Mouse (Mus musculus): ENCODE results near the gene Gpr33. TPM values are rescaled to one million over a fixed set of nuclear protein-coding genes. Genes with fewer than 3 reads are reported as not detected.

Gpr33 gene
- polyA plus RNA-seq, 1 experiment from 2014 or later, result not detected

- H3K9ac ChIP-seq, result no peak overlapping the region
- H3K4me2 ChIP-seq, result no peak overlapping the region
- no peaks in the 10 kb centered on the region for H3K27me3 ChIP-seq
- ATAC-seq (ENCODE audit: insufficient read depth), result no peak
- no peaks in the 10 kb centered on the region for H3K36me3 ChIP-seq (replicated peaks)
- peaks cover 15% of the 10 kb centered on the region for H3K4me1 ChIP-seq (replicated peaks)
- H3K9me3 ChIP-seq (replicated peaks), result no peaks in the 10 kb centered on the region
- no peak overlapping the region for H3K4me3 ChIP-seq (replicated peaks)
- 64% methylated on average over 15 of the region's 15 CpGs for WGBS (ENCODE audit: insufficient replicate concordance)
- H3K27ac ChIP-seq (replicated peaks), result no peak overlapping the region
These were observed 17.8 kb downstream of the Gpr33 start for GRCm38 (mm10) chr12:52009928-52010629.

DNA sequence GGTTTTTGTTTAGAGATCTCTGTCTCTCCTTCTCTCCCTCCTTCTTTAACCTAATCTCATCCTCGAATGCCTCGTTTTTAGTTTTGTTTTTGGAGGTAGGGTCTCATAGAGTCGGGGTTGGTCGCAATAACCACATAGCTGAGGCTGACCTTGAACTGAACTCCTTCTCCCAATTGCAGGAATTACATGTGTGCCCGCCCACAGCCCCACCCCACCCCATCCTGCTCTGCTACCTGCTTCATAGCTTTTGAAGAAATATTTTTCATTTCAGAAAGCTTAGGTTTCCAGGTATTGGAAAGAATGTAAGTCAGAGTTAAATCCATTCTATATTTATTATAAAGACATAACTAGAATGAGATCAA lies 21.2 kb downstream of the Gpr33 start:
- H3K27ac ChIP-seq (replicated peaks), result peak overlapping the region; percentile 1; the same call in 1 of the 2 replicates

DNA sequence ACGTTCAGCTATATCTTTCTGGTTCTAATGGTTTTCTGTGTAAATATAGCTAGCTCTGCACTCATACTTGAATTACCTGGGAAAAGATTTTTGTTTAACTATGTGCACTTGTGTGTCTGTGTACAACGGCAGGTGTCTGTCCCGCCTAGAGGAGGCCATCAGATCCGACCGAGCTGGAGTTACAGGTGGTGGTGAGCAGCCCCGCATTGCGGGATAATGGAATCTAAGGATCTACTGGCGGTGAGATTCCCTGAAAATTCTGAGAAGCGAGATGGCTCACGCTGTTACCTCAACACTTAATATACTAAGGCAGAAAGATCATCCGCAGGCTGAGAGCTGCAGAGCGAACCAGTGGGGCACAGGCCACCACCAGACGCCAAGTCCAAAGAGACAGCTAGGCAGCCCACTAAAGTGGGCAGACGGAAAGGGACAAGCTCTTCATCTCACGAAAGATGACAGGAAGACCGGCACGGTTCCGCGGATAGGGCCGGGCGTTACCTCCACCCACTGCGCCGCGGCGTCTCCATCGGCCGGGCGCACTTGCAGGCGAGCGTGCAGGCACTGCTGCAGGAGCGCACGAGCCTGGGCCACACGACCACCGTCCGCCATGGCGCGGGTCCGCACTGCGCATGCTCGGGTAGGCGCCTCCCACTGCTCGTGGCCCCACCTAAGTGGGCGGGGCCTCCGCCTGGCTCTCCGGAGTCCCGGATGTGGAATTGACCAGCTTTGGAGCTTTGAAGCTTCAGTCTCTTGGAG lies 21.8 kb downstream of the Gpr33 start, which contains the start of gene Dtd2:
TSS of gene Dtd2 (minus strand) at position 625 of the 756 bp plus-strand sequence.
- peak; percentile 88 for ATAC-seq (ENCODE audit: insufficient read depth)
- Histone ChIP-seq H3K4me1 (replicated peaks) (peaks cover 21% of the 10 kb centered on the region), H3K9me3 (replicated peaks) (no peaks in the 10 kb centered on the region), H3K27me3 (no peaks in the 10 kb centered on the region), H3K9ac (peak within 1 kb of the TSS; percentile 82), H3K4me2 (peak within 1 kb of the TSS; percentile 83), H3K36me3 (replicated peaks) (no peaks in the 10 kb centered on the region), H3K4me3 (replicated peaks) (peak within 1 kb of the TSS; percentile 88), H3K27ac (replicated peaks) (peak within 1 kb of the TSS; percentile 78)
- 2% methylated on average over 46 of the region's 46 CpGs for WGBS (ENCODE audit: insufficient replicate concordance)

More for the DNA sequence above, 21.2 kb downstream of the Gpr33 start:
- peak overlapping the region; percentile 83 for H3K4me2 ChIP-seq
- H3K9me3 ChIP-seq (replicated peaks), result no peaks in the 10 kb centered on the region
- peak; percentile 11; the same call in 1 of the 2 replicates for ATAC-seq (ENCODE audit: insufficient read depth)
- 34% methylated on average over 5 of the region's 5 CpGs for WGBS (ENCODE audit: insufficient replicate concordance)
- no peaks in the 10 kb centered on the region for H3K27me3 ChIP-seq
- peak overlapping the region; percentile 88 for H3K4me3 ChIP-seq (replicated peaks)
- H3K9ac ChIP-seq, result peak overlapping the region; percentile 82
- peaks cover 21% of the 10 kb centered on the region for H3K4me1 ChIP-seq (replicated peaks)
- no peaks in the 10 kb centered on the region for H3K36me3 ChIP-seq (replicated peaks)

- WGBS (ENCODE audit: insufficient replicate concordance), result 89% methylated on average over 3 of the region's 3 CpGs
- no peak overlapping the region for H3K27ac ChIP-seq (replicated peaks)
- peaks cover 15% of the 10 kb centered on the region for H3K36me3 ChIP-seq (replicated peaks)
- H3K9me3 ChIP-seq (replicated peaks), result no peaks in the 10 kb centered on the region
- no peak overlapping the region for H3K4me2 ChIP-seq
- no peak overlapping the region for H3K9ac ChIP-seq
- H3K27me3 ChIP-seq, result no peaks in the 10 kb centered on the region
- H3K4me3 ChIP-seq (replicated peaks), result no peak overlapping the region
- H3K4me1 ChIP-seq (replicated peaks), result peaks cover 30% of the 10 kb centered on the region
- ATAC-seq (ENCODE audit: insufficient read depth), result no peak
These were observed 25.1 kb downstream of the Gpr33 start for GRCm38 (mm10) chr12:52002746-52003145.

DNA sequence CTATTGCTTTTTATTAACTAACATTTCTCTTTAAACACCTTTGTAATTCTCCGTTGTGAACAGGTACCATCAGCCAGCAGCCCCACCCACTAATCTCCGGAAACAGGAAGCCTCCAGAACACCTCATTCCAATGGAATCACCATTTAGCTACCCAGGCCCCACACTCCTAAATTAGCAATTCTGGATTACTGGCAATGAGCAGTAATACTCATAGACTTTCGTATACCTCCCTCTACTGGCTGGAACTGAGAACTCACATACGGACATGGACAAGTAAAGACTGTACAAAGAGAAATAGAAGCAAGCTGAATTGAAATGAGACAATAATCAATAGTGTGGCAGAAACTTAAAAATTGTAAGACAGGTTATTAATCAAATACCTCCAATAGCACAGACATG lies 26.3 kb downstream of the Gpr33 start:
- Histone ChIP-seq H3K4me3 (replicated peaks) (no peak overlapping the region), H3K36me3 (replicated peaks) (peaks cover 15% of the 10 kb centered on the region), H3K4me2 (no peak overlapping the region), H3K4me1 (replicated peaks) (peaks cover 27% of the 10 kb centered on the region), H3K9me3 (replicated peaks) (no peaks in the 10 kb centered on the region), H3K9ac (no peak overlapping the region), H3K27ac (replicated peaks) (no peak overlapping the region), H3K27me3 (no peaks in the 10 kb centered on the region)
- ATAC-seq (ENCODE audit: insufficient read depth), result no peak
- whole genome bisulfite sequencing (ENCODE audit: insufficient replicate concordance), result 23% methylated on average over 4 of the region's 4 CpGs

DNA sequence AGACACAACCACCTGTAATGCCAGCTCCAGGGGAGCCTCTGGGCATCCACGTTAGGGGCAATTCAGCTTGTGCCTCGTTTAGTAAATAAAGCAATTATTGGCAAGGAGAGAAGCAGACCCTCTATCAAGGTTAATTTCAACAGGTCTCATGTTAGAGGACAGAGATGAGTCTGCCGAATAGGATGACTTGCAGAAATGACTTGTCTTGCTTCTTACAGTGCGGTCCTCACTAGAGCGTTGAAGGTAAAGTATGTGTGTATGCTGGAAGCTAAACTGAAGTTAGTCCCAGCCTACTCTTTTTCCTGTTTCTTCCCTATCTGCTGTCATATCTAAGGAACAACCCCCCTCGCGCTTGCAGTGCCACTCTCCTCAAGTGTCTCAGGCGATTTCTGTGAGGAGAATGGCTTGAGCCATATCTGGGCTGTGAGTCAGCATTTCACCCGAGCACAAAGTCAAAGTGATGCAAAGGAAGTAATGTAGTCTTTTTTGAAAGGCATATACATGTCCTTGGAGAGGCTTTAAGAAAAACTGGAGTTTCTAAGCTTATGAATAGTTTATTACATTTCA lies 29.4 kb downstream of the Gpr33 start:
- Histone ChIP-seq H3K4me1 (replicated peaks) (peaks cover 10% of the 10 kb centered on the region), H3K27me3 (no peaks in the 10 kb centered on the region), H3K27ac (replicated peaks) (peak overlapping the region; percentile 15), H3K4me3 (replicated peaks) (no peak overlapping the region), H3K9ac (no peak overlapping the region), H3K9me3 (replicated peaks) (no peaks in the 10 kb centered on the region), H3K4me2 (peak overlapping the region; percentile 33), H3K36me3 (replicated peaks) (peaks cover 34% of the 10 kb centered on the region)
- ATAC-seq (ENCODE audit: insufficient read depth), result peak; percentile 65
- WGBS (ENCODE audit: insufficient replicate concordance), result 31% methylated on average over 9 of the region's 9 CpGs

- no peak overlapping the region for H3K4me2 ChIP-seq
- no peak overlapping the region for H3K27ac ChIP-seq (replicated peaks)
- no peaks in the 10 kb centered on the region for H3K9me3 ChIP-seq (replicated peaks)
- H3K4me1 ChIP-seq (replicated peaks), result peaks cover 10% of the 10 kb centered on the region
- no peak overlapping the region for H3K9ac ChIP-seq
- H3K27me3 ChIP-seq, result no peaks in the 10 kb centered on the region
- ATAC-seq (ENCODE audit: insufficient read depth), result no peak
- H3K4me3 ChIP-seq (replicated peaks), result no peak overlapping the region
- WGBS (ENCODE audit: insufficient replicate concordance), result 74% methylated on average over 1 of the region's 1 CpGs
- H3K36me3 ChIP-seq (replicated peaks), result peaks cover 34% of the 10 kb centered on the region
These were observed 31.9 kb downstream of the Gpr33 start for GRCm38 (mm10) chr12:51995738-51996536.

DNA sequence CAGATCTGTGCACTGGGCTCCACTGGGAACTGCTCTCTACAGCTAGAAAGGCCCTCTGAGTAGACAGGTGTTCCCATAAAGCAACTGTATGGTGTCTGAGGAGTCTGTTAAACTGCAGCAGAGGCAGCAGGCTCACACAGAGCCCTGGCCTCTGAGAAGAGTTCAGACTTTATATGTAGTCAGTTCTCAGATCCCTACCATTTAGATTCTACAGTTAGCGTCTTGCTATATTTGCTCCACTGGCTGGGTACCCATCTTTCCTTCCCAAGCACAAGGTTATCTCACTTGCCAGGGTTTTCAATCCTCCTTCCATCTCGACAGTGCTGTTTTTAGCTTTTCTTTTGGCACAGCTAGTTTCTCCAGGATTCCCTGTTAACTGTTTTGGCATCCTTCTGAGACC lies 37.2 kb downstream of the Gpr33 start:
- WGBS (ENCODE audit: insufficient replicate concordance), result 63% methylated on average over 2 of the region's 2 CpGs
- no peak for ATAC-seq (ENCODE audit: insufficient read depth)

GRCm38 (mm10) chr12:51988536-51988935 lies 39.3 kb downstream of the Gpr33 start:
- H3K4me3 ChIP-seq (replicated peaks), result no peak overlapping the region
- ATAC-seq (ENCODE audit: insufficient read depth), result no peak

More for the DNA sequence above, 37.2 kb downstream of the Gpr33 start:
- Histone ChIP-seq H3K27me3 (no peaks in the 10 kb centered on the region), H3K9ac (no peak overlapping the region), H3K4me3 (replicated peaks) (no peak overlapping the region), H3K27ac (replicated peaks) (no peak overlapping the region), H3K4me1 (replicated peaks) (no peaks in the 10 kb centered on the region), H3K36me3 (replicated peaks) (peaks cover 17% of the 10 kb centered on the region), H3K9me3 (replicated peaks) (no peaks in the 10 kb centered on the region), H3K4me2 (no peak overlapping the region)

GRCm38 (mm10) chr12:51985826-51986225 lies 42.0 kb downstream of the Gpr33 start:
- H3K9me3 ChIP-seq (replicated peaks), result no peaks in the 10 kb centered on the region
- H3K36me3 ChIP-seq (replicated peaks), result no peaks in the 10 kb centered on the region
- ATAC-seq (ENCODE audit: insufficient read depth), result no peak
- no peak overlapping the region for H3K27ac ChIP-seq (replicated peaks)
- WGBS (ENCODE audit: insufficient replicate concordance), result 52% methylated on average over 4 of the region's 4 CpGs
- H3K4me2 ChIP-seq, result no peak overlapping the region
- H3K27me3 ChIP-seq, result no peaks in the 10 kb centered on the region
- H3K4me1 ChIP-seq (replicated peaks), result no peaks in the 10 kb centered on the region
- H3K4me3 ChIP-seq (replicated peaks), result no peak overlapping the region
- no peak overlapping the region for H3K9ac ChIP-seq

More at GRCm38 (mm10) chr12:51988536-51988935, 39.3 kb downstream of the Gpr33 start:
- Histone ChIP-seq H3K27me3 (no peaks in the 10 kb centered on the region), H3K36me3 (replicated peaks) (no peaks in the 10 kb centered on the region), H3K27ac (replicated peaks) (no peak overlapping the region), H3K9me3 (replicated peaks) (no peaks in the 10 kb centered on the region), H3K4me1 (replicated peaks) (no peaks in the 10 kb centered on the region), H3K4me2 (no peak overlapping the region), H3K9ac (no peak overlapping the region)
- WGBS (ENCODE audit: insufficient replicate concordance), result 65% methylated on average over 5 of the region's 5 CpGs
